Mouse (Mus musculus) cerebellum, adult 2 months (tissue): ENCODE data around the gene Il17c. TPM values are rescaled to one million over a fixed set of nuclear protein-coding genes. Genes with fewer than 3 reads are reported as not detected.

Experiments used
- DNase-seq, 2 experiments: peaks; one replicate each; pipeline ENCODE4 v3.0.0; 2021
- H3K27ac ChIP-seq: fragments of 200-500 bp; 2 replicates; pipeline ENCODE4 v1.5.1; 2012; ENCODE audit warnings: low read length, control low read depth, inconsistent platforms; ENCODE audit not compliant: insufficient read depth
- H3K27me3 ChIP-seq: fragments of 200-500 bp; 2 replicates; pipeline ENCODE4 v1.6.1; 2012; ENCODE audit warnings: inconsistent platforms, mild to moderate bottlenecking, low read length, moderate library complexity; ENCODE audit not compliant: control insufficient read depth, insufficient read depth
- H3K4me1 ChIP-seq: fragments of 200-500 bp; 2 replicates; pipeline ENCODE4 v1.6.1; 2011; ENCODE audit warnings: low read length; ENCODE audit not compliant: control insufficient read depth, insufficient read depth
- H3K4me3 ChIP-seq: fragments of 200-500 bp; replicated peaks from 2 replicates; pipeline ENCODE3; 2011; ENCODE audit warnings: mild to moderate bottlenecking, low read depth, low read length, control low read depth; ENCODE audit not compliant: insufficient read depth
- CTCF ChIP-seq: fragments of 200-500 bp; IDR thresholded peaks from 2 replicates; pipeline ENCODE4 v1.5.1; 2011; ENCODE audit warnings: low read depth, mild to moderate bottlenecking, control low read depth, low read length, moderate library complexity, borderline replicate concordance; ENCODE audit not compliant: insufficient read depth
- POLR2A ChIP-seq: fragments of 200-500 bp; IDR thresholded peaks from 2 replicates; pipeline ENCODE4 v1.6.1; 2011; ENCODE audit warnings: low read length, control low read depth, borderline replicate concordance; ENCODE audit not compliant: insufficient read depth
- WGBS: fragments of 180-500 bp; shearing (Covaris S2); methylation state at CpG from one replicate; pipeline ENCODE4 v1.1.7; 2018; 5-methylcytosine and 5-hydroxymethylcytosine counted together
- polyA plus RNA-seq: library from polyadenylated mRNA; depleted of rRNA; stranded (reverse); fragments of >200 nt; gene quantifications from 2 replicates; pipeline ENCODE4 v1.2.3, GENCODE M21; 2012; rRNA removed

The Il17c gene
- polyA plus RNA-seq, 1 experiment: 0.49 TPM

DNA sequence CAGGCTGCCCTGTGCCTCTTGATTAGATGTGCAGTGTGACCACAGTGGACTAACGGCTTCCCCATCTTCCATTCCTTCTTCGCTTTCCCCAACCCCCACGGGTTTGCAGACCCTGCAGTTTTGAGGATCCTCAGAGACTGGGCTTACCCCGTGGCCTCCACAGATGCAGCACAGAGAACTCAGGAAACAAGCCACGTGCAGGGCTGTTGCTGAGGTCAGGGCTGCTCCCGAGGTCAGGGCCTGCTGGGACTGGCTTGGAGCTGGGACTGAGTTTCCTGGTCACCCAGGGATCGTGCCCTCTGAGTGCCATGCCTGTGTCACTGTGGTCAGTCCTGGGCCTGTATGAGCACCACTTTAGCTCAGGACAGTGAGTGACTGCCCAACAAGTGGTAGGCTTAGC lies 43.2 kb downstream of the Il17c start:
- no peak for TF ChIP-seq POLR2A
- TF ChIP-seq CTCF: no peak
- Histone ChIP-seq H3K4me1 (peaks cover 5% of the 10 kb centered on the region; the same call in 1 of the 2 replicates), H3K27me3 (no peaks in the 10 kb centered on the region), H3K27ac (no peak overlapping the region), H3K4me3 (no peak overlapping the region)
- no peak for DNase-seq
- 68% methylated on average over 7 of the region's 7 CpGs for WGBS

DNA sequence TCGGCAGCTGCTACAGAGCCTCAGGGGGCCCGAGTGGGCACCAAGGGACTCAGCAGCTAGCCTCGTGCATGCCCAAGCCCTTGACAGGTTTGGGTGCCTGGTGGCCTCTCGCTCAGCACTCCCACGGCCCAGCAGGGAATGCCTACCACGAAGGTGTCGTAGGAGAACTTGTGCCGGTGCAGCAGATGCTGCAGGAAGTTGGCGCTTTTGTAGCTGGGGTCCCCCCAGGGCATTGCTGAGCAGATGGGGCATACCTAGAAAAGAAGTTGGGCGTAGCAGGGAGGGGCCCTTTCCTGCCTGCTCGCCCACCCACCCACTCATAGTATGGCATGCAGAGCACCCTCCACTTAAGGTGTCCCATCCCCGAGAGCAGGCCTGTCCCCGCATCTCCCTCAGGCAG lies 46.0 kb downstream of the Il17c start:
- Histone ChIP-seq H3K4me3 (no peak overlapping the region), H3K4me1 (no peaks in the 10 kb centered on the region), H3K27me3 (no peaks in the 10 kb centered on the region), H3K27ac (no peak overlapping the region)
- TF ChIP-seq POLR2A (no peak), CTCF (no peak)
- WGBS: 76% methylated on average over 13 of the region's 13 CpGs
- no peak for DNase-seq

DNA sequence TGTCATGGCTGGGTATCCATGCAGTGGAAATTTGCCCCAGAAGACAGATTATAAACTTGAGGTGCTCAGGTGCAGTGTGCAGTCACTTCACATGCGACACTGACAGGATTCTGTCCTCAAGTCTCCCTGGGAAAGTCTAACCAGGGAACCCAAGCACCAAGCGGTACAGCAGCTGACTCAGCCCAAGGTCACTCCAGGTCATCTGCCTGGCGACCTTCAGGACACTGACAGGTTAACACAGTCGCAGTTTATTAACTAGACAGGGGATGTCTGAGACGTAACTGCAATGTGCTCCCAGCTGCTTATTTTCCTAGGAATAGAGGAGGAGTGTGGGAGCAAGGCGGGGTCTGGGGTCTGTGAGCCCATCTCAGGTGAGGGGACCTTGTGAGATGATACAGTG lies 47.6 kb downstream of the Il17c start:
- DNase-seq: no peak
- Histone ChIP-seq H3K27me3 (no peaks in the 10 kb centered on the region), H3K27ac (no peak overlapping the region), H3K4me1 (peaks cover 7% of the 10 kb centered on the region; the same call in 1 of the 2 replicates), H3K4me3 (no peak overlapping the region)
- WGBS: 80% methylated on average over 6 of the region's 6 CpGs
- TF ChIP-seq CTCF: no peak
- TF ChIP-seq POLR2A: no peak

DNA sequence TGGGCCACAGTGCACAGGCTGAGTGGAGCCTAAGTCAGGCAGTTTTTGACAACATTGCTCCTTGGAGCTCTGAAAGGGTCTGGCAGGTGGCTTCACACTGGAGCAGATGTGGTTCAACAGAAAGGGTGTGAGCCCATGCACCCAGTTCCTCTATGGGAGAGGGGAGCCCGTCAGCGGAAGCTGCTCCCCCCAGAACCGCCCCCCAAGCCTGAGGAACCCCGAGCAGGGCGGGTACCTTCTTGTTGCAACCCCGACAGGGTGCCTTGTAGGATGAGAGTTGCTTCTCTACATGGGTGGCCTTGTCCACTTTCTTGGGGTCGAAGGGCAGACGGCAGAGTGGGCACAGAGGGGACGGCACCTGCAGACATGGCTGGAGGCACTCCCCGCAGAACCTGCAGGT lies 48.1 kb downstream of the Il17c start:
- DNase-seq: no peak
- Histone ChIP-seq H3K4me1 (peaks cover 12% of the 10 kb centered on the region; the same call in 1 of the 2 replicates), H3K27me3 (no peaks in the 10 kb centered on the region), H3K4me3 (no peak overlapping the region), H3K27ac (no peak overlapping the region)
- TF ChIP-seq CTCF (no peak), POLR2A (no peak)
- 86% methylated on average over 10 of the region's 10 CpGs for WGBS

DNA sequence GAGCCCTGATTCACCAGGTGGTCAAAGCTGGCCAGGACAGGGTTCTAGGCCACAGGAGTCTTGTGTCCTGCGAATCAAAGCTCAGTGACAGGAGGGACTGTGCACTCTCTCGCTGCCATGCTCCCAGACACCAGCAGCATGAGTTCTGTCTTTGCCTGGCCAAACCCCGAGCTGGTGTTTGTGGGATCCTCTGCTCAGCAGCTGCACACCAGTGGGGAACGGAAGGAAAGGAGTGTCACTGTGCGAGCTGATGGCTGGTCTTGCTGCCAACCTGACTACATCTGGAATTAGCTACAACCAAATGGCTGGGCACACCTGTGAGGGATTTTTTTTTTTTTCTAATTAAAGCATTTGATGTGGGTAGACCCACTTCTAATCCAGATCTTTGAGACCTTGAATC lies 48.9 kb downstream of the Il17c start:
- no peak overlapping the region for H3K4me3 ChIP-seq
- TF ChIP-seq CTCF (no peak), POLR2A (no peak)
- 78% methylated on average over 5 of the region's 5 CpGs for WGBS
- peaks cover 12% of the 10 kb centered on the region; the same call in 1 of the 2 replicates for H3K4me1 ChIP-seq
- no peak for DNase-seq
- no peak overlapping the region for H3K27ac ChIP-seq
- H3K27me3 ChIP-seq: no peaks in the 10 kb centered on the region

Other genes with a start within 250 kb of the Il17c start
- gene Zfpm1, start 139.9 kb upstream of the Il17c start, polyA plus RNA-seq: 19.6 and 20.1 TPM in 2 replicates
- 0.63 and 1.8 TPM in 2 replicates for gene Trhr2, start 61.3 kb upstream of the Il17c start, polyA plus RNA-seq
- 39.2 and 40.1 TPM in 2 replicates for gene Zc3h18, start 45.4 kb upstream of the Il17c start, polyA plus RNA-seq
- 12.0 and 15.5 TPM in 2 replicates for gene Cyba, start 10.9 kb downstream of the Il17c start, polyA plus RNA-seq
- 43.6 and 45.2 TPM in 2 replicates for gene Mvd, start 21.4 kb downstream of the Il17c start, polyA plus RNA-seq
- gene Snai3, start 38.7 kb downstream of the Il17c start, polyA plus RNA-seq: 0.13 TPM in 1 of 2 replicates, not detected in the other
- gene Rnf166, start 54.0 kb downstream of the Il17c start, polyA plus RNA-seq: 65.9 and 69.4 TPM in 2 replicates
- 45.0 and 49.7 TPM in 2 replicates for gene Ctu2, start 54.1 kb downstream of the Il17c start, polyA plus RNA-seq
- 4.2 and 4.5 TPM in 2 replicates for gene Piezo1, start 129.3 kb downstream of the Il17c start, polyA plus RNA-seq
- 7.6 and 8.8 TPM in 2 replicates for gene Cdt1, start 146.0 kb downstream of the Il17c start, polyA plus RNA-seq
- 52.9 and 57.4 TPM in 2 replicates for gene Aprt, start 154.9 kb downstream of the Il17c start, polyA plus RNA-seq
- 8.5 and 8.7 TPM in 2 replicates for gene Galns, start 189.4 kb downstream of the Il17c start, polyA plus RNA-seq
- 199 and 206 TPM in 2 replicates for gene Trappc2l, start 189.6 kb downstream of the Il17c start, polyA plus RNA-seq
- not detected in 2 replicates for gene Pabpn1l, start 200.7 kb downstream of the Il17c start, polyA plus RNA-seq